Mouse (Mus musculus): ENCODE data around the gene Rps25.
"Not testable (repeated sequence)": the region's sequence is repeated elsewhere in the genome, so short reads cannot be mapped to it uniquely, and the experiment has no call there.

The Rps25 gene

GRCm38 (mm10) chr9:44405011-44405410 is 1.9 kb upstream of the Rps25 start:
- no peak for DNase-seq (ENCODE audit: low spot score)

GRCm38 (mm10) chr9:44407752-44408097 is 786 bp downstream of the Rps25 start:
- DNase-seq (ENCODE audit: low spot score): no peak

- not testable (repeated sequence) for DNase-seq (ENCODE audit: low spot score)
Observed at GRCm38 (mm10) chr9:44408693-44409092, 1.8 kb downstream of the Rps25 start.

- DNase-seq (ENCODE audit: low spot score): no peak
Observed at GRCm38 (mm10) chr9:44410647-44411336, 3.9 kb downstream of the Rps25 start.

- DNase-seq (ENCODE audit: low spot score): no peak
Observed at GRCm38 (mm10) chr9:44411601-44412130, 4.7 kb downstream of the Rps25 start.

- no peak for DNase-seq (ENCODE audit: low spot score)
Observed at GRCm38 (mm10) chr9:44412306-44412705, 5.4 kb downstream of the Rps25 start.

GRCm38 (mm10) chr9:44412781-44413180 is 5.8 kb downstream of the Rps25 start:
- DNase-seq (ENCODE audit: low spot score): no peak

GRCm38 (mm10) chr9:44417156-44417891 is 10.4 kb downstream of the Rps25 start:
- no peak for DNase-seq (ENCODE audit: low spot score)

GRCm38 (mm10) chr9:44417892-44418363 is 11.0 kb downstream of the Rps25 start:
- DNase-seq (ENCODE audit: low spot score): peak; percentile 93

GRCm38 (mm10) chr9:44418519-44419385 is 11.8 kb downstream of the Rps25 start, which contains the start of gene Ccdc84:
TSS of gene Ccdc84 (minus strand) at chr9:44418569.
- DNase-seq (ENCODE audit: low spot score): peak; percentile 81

- DNase-seq (ENCODE audit: low spot score): not testable (repeated sequence)
Observed at GRCm38 (mm10) chr9:44419730-44420129, 12.8 kb downstream of the Rps25 start.

- no peak for DNase-seq (ENCODE audit: low spot score)
Observed at GRCm38 (mm10) chr9:44420280-44420898, 13.4 kb downstream of the Rps25 start.

GRCm38 (mm10) chr9:44423576-44423975 is 16.6 kb downstream of the Rps25 start:
- no peak for DNase-seq (ENCODE audit: low spot score)

GRCm38 (mm10) chr9:44432577-44433185 is 25.7 kb downstream of the Rps25 start:
- no peak for DNase-seq (ENCODE audit: low spot score)

- DNase-seq (ENCODE audit: low spot score): no peak
Observed at GRCm38 (mm10) chr9:44435747-44436146, 28.8 kb downstream of the Rps25 start.

- DNase-seq (ENCODE audit: low spot score): peak; percentile 64
Observed at GRCm38 (mm10) chr9:44440961-44441360, 34.0 kb downstream of the Rps25 start, which contains the start of gene Foxr1. TSS of gene Foxr1 (minus strand) at chr9:44441136.

- DNase-seq (ENCODE audit: low spot score): not testable (repeated sequence)
Observed at GRCm38 (mm10) chr9:44444402-44445025, 37.6 kb downstream of the Rps25 start.

GRCm38 (mm10) chr9:44450387-44450786 is 43.4 kb downstream of the Rps25 start:
- DNase-seq (ENCODE audit: low spot score): peak; percentile 45

GRCm38 (mm10) chr9:44454132-44454890 is 47.4 kb downstream of the Rps25 start:
- DNase-seq (ENCODE audit: low spot score): peak; percentile 77

- DNase-seq (ENCODE audit: low spot score): no peak
Observed at GRCm38 (mm10) chr9:44454891-44455220, 47.9 kb downstream of the Rps25 start, which contains the start of gene Upk2. TSS of gene Upk2 (minus strand) at chr9:44454976.
